Mouse (Mus musculus): ENCODE measurements around the gene Maco1.
"Not testable (repeated sequence)": the region's sequence is repeated elsewhere in the genome, so short reads cannot be mapped to it uniquely, and the experiment has no call there.

The Maco1 gene

DNA sequence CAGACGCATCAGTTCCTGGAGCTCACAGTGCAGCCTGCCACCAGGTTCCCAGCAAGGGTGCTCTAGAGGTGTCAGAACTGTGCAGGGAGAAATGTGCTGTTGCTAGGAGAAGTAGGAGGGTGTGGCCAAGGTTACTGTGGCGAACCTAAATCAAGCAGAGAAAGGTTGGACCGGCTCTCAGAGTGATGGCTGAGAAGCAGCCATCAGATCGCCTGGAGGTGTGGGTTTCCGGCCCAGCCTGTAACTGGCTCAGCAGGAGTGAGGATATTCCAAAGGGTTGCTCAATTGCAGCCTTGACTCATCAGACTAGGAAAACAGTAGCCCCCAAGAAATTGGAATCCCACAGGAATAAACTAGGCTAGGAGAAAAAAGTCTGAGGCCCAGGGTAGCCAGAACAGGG lies 3.4 kb upstream of the Maco1 start:
- no peak for DNase-seq

DNA sequence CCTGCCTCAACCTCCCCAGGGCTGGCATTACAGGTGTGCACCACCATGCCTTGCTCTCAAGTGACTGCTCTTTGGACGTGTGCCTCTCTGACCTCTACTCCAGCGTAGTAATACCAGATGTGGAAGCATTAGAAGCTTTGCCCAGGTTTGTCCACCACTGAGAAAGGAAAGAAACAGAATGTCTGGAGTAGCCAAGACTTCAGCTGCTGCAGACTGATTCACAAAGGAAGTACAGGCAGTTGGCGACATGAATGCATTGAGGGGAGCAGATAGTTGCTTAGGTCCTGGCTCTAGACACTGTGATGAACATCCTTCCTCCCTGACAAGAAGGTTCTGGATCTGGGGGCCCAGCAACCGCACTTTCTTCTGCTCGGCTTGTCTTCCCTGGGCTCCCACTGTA lies 2.9 kb upstream of the Maco1 start:
- no peak for DNase-seq

DNA sequence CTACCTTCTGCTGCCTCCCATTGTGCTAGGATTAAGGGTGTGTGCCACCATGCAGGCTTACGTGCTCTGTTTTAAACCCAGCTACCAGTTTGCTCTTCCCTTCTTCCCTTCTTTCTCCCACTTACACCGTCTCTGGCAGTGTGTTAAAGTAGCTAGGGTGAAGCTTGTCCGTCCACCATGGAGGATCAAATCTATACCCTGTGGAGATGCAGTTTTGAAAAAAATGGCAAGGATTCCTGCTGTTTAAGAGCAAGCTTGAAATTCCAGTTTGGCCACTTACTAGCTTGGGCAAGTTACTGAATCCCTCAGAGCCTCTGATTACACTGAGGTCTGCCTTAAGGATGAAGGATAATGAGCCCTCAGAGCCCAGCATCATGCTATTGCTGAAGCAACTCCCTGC lies 2.2 kb upstream of the Maco1 start:
- no peak for DNase-seq

DNA sequence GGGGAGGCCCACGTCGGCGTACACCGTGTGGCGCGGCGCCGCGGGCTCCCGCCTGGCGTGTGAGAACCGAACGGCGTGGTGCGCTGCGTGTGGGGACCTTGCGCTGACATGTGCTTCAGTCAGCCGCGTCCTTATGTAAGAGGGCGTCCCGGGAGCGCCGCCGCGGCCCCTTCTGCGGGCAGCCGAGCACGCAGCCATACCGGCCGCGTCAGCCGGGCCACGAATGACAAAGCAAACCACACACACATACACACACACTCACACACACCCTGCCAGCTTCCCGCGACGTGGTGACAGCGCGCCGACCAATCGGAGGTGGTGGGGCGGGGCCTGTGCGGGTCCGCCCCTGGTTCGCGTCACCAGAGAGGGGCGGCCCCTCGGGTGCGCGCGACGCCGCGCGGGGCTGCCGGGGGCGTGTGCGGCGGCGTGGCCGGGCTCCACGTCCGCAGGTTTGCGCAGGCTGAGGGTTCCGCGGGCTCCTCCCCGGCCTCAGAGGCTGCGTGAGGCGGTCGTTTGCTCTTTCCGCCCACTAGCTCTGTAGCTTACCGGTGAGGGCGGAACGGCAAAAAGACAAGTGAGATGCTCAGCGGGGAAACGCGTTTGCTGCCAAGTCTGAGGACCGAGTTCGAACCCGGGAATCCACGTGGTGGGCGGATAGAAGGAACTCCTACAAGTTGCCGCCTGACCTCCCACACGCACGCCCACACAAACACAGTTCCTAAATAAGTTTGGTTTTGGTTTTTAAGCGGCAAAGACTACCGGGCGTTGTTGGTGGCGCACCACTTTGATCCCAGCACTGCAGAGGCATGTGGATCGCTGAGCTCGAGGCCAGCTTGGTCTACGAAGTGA lies 716 bp upstream of the Maco1 start:
- peak; percentile 96 for DNase-seq

DNA sequence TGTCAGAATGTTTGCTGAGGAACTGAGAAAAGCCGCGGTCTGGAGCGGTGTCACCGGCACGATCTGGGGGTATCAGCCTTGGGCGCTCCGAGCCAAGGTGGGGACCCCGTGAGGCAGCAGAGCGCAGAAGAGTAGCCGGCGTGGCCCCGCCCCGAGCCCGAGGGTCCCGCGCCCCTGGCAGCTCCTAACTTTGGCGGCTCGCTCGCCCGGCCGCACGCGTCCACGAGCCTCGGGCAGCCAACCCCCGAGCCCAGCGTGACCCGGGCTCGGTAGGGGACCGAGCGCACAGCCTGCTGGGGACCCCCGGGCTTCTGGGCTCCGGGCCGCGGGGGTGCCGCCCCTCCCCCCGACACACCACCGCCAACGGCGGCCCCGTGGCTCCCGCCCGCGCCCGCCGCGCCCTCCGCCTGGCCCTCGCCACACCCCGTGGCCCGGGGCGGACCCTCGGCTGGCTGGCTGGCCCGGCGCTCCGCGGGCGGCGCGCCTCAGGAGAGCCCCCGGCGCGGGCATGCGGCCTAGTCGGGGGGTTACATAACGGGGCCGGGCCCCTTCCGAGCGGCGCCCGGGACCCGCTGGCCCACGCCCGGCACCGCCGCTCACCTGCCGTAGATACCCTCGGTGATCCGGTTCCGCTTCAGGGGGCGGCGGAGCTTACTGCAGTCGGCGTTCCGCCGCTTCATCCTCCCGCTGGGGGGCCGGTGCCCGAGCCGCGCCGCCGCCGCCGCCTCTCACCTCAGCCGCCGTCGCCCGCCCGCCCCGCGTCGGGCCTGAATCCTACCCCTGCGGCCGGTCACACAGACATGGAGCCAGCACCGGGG lies 498 bp downstream of the Maco1 start:
- peak; percentile 83 for DNase-seq

DNA sequence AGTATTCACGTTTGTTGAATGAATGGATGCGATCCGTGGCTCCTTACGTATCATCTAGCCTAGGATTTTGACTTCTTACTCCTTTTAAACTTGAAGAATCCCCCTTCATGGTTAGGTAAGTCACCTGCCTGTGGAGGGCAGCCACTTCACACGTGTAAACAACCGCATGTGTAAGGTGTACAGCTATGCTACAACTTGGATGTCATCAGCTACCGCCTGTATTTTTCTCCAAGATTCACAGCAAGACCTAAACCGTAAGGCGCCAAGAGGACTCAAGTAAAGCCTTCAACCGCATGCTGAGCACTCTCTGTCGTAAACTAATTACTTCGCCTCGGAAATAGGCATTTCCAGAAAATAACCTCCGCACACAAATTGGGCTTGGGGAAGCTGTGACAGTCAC lies 1.3 kb downstream of the Maco1 start:
- no peak for DNase-seq

DNA sequence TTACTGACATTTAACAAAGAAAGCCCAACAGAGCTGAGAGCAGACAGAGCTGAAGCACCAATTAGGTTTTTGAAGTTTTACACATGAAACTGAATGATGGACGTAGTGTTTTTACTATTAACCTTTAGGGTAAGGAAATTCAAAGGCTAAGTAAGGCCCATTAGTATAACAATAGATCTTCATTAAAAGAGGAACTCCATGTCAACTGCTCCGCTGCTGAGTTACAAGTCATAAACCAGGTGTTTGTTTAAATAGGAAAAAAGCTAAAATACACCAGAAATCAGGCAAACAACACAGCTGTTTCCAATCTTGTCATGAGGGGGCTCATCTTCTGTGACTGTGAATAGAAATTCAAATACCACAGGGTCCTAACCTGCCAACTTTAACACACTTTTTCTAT lies 1.9 kb downstream of the Maco1 start:
- no peak for DNase-seq

DNA sequence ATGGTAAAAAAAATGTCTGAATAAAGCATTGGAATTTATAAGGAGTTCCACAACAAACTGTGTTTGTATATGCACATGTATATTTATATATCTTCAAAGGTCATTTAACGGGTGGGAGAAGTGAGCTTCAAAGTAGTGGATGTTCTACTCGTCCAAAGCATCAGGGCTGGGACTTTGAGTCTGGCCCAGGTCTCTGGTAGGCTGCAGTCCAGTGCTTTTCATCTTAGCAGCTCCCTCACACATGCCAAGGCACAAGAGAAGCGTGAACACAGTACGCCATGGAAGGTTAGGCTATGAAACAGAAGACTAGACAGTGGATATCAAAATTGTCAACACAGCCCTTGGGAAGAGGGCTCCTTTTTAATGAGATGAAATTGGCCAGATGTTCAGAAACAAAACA lies 2.6 kb downstream of the Maco1 start:
- no peak for DNase-seq

DNA sequence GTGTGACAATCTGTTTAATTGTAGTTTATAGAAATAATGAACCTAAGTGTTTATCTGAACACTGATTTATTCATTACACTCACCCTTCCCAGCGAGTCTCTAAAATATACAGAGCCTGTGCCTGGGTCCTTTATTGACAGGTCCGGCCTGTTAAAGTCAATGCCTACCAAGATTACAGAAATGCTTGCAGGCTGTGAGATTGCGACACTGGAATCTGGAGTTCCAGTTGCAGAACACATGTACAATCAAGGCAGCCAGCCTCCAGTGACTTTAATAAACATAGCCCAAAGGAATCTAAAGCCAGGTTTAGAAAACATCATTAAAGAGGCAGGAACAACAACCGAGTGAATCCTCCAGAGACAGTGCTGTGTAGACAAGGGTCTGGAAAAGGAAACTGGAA lies 5.6 kb downstream of the Maco1 start:
- DNase-seq: no peak

DNA sequence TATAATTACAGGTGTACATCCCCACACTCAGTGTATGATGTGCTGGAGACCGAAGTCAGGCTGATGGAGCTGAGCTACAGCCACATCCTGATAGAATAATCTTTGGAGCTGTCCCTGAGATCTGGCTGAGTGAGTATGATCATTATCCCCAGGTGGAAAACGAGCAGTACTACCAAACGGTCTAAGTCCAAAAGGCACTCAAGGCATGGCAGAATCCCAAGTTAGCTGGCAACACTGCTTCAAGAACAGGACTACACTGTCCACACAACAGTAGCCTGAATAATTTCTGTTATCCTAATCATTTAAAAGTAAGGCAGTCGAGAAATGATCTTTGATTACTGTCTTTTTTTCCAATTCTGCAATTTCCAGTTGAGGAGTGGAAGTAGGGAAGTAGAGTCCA lies 9.6 kb downstream of the Maco1 start:
- no peak for DNase-seq

DNA sequence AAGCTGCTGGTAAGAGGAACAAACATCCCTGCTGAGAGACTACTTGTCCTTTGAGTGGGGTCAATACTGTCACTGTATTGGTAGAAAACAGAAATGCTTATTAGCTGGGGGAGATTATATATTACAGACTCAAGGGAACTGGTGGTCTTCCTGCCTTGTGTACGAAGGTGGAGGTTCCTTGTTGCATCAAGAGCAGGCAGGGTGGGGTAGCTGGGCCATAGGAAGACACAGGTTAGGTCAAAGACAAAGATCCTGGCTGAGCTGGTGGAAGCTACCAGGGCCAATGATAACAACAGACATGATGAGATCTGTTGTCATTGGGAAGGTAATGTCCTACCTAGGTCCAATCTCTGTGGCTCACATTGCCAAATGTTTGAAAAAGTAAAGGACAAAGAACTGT lies 12.9 kb downstream of the Maco1 start:
- no peak for DNase-seq

DNA sequence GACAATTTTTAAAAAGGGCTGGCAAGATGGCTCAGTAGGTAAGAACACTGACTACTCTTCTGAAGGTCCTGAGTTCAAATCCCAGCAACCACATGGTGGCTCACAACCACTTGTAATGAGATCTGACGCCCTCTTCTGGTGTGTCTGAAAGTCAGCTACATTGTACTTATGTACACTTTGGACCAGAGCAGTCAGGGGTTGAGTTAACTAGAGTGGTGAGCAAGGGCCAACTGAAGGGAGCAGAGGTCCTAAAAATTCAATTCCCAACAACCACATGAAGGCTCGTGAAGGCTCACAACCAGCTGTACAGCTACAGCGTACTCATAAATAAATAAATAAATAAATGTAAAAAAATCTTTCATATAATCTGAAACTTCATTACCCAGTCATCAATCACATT lies 14.4 kb downstream of the Maco1 start:
- DNase-seq: not testable (repeated sequence)

DNA sequence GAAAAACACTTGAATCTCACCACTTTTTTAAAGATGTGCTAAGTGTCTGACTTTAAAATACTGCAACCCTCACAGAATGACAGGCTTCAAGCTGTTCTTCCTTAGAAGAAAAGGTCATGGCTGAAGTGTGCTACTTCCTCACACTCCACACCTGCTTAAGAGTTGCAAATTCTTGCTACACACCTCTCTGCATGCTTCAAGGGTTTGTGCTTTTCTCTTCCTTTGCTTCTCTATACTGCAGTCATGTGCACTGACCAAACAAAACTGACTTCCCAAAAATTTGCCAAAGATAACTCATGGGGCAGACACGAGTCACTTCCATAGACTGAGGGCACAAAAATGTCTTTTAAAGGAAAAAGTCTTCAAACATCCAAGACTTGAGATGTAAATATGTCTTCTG lies 14.9 kb downstream of the Maco1 start:
- no peak for DNase-seq

DNA sequence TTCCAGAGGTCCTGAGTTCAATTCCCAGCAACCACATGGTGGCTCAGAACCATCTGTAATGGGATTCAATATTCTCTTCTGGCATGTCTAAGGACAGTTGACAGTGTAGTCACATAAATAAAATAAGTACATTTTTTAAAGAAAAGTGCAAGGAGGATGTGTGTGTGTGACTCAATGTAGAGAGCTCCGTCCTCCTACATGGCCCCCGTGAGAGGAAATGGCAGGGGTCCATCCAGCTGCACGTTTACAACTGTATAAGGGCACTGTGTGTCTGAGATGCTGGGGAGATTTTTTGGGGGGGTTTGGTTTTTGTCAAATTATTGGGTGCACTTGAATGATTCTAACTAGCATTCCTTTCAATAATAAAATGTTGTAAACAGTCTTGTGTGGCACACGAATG lies 17.7 kb downstream of the Maco1 start:
- no peak for DNase-seq

DNA sequence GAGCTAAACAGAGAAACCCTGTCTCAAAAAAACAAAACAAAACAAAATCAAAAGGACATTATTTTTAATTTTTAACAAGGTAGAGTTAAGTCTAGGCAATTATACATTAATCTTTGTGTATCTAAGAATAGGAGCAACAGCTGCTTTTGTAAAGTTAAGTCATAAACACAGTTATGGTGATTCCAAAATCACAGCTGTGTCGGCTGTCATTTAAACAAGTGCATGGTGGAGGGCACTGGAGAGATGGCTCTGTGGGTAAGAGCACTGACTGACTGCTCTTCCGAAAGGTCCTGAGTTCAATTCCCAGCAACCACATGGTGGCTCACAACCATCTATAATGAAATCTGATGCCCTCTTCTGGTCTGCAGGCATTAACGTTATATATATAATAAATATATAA lies 21.2 kb downstream of the Maco1 start:
- DNase-seq: no peak

DNA sequence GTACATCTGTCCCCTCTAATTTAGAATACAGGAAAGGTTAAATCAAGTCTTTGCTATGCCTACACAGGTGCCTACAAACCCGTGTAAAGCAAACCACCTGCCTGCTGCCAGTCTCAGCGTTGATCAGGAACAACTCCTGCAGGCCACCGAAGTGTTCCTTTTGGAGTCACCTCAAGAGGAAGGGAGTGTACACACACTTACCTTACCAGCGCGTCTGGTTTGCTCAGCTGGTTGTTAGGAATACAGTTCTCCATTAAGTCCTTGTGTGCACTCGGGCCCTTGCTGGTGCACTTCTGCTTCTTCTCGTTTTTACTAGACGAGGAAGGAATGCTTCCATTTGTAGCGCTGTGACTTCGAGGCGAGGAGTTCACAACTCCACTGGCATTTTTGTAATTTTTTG lies 25.3 kb downstream of the Maco1 start:
- DNase-seq: no peak

DNA sequence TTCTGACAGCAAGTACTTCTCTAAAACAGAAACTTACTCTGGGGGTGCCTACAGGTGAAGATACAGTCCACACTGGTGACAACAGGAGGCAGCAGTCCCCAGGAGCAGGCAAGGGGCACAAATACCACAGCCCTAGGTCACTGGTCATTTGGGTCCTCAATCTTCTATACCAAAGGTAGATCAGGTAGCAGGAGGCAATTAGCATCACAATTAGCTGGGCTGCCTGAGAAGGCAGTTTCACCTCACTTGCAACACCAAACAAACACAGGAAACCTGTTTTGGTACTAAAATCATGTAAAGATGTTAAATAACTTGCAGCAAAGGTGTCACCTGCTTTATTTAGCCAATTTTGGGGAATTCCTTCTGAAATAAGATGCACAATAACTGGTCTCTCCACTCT lies 26.8 kb downstream of the Maco1 start:
- DNase-seq: no peak

DNA sequence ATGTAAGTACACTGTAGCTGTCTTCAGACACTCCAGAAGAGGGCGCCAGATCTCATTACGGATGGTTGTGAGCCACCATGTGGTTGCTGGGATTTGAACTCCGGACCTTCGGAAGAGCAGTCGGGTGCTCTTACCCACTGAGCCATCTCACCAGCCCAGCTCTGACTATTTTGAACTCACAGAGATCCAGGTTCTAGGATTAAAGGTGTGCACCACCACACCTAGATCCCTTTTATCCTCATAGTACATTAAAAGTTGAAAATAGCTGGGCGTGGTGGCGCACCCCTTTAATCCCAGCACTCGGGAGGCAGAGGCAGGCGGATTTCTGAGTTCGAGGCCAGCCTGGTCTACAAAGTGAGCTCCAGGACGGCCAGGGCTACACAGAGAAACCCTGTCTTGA lies 27.3 kb downstream of the Maco1 start:
- not testable (repeated sequence) for DNase-seq

DNA sequence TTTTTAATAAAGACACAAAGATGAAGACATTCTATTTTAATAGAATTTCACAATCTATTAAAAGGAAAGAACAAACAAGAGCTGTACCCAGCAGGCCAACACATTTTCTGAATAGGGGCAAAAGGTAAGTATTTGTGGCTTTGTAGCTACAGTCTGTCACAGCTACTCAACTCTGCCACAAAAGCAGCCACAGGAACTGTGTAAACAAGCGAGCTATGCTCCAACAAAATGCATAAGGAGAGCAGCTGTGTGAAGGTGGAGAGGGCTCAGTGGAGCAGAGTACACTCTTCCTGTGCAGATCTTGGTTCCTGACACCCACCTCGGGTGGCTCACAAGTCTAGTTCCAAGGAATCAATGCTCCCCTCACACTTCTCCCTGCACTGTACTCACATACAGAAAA lies 29.6 kb downstream of the Maco1 start:
- no peak for DNase-seq

DNA sequence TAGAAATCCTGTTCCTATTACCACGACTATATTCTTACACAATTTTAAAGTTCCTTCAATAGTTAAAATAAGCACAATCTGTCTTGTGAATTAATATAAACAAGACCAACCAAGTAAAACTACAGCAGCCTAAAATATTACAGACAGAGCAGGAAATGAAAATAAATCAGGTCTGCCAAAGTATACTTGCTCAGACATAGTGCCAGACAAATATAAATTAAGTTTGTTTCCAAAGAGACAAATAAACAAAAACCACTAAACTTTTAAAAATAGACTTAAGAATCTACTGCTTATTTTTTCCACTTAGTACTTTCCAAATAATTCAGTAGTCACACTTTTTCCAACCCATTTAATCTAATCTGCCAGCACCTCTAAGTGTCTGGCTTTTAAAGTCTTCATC lies 32.1 kb downstream of the Maco1 start:
- no peak for DNase-seq

DNA sequence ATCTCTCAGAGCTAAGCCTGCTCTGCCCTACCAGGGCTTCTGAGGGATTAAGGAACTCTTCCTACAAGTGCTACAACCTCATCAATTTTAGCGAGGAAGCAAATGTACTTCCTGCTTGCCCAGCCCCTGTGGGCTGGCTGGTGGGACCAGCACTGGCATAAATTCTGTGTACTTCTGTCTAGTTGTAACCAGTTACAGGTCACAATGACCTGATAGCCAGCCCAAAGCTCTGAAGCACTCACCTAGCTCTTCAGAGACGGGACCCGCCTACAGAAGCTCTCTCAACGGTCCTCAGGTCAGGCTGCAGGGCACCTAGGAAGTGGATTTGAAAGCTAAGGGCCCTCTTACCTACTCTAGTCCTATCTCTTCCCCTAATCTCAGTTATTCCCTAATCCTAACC lies 35.4 kb downstream of the Maco1 start:
- DNase-seq: no peak

DNA sequence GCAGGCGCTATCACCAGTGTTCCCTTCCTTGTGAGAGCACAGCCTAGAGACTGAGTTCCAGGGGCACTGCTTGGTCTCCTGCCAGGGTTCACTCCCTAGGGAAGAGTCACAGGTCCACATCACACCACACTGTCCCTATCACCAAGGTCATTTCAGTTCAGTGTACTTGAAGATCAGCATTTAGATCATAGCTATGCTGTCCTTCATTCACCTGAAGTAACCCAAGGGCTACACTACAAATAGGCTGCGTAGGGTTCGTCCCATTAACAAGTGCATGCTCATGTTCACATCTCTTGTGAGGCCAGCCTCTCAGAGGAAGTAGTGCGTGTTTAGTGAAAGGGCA lies 38.9 kb downstream of the Maco1 start:
- DNase-seq: no peak

DNA sequence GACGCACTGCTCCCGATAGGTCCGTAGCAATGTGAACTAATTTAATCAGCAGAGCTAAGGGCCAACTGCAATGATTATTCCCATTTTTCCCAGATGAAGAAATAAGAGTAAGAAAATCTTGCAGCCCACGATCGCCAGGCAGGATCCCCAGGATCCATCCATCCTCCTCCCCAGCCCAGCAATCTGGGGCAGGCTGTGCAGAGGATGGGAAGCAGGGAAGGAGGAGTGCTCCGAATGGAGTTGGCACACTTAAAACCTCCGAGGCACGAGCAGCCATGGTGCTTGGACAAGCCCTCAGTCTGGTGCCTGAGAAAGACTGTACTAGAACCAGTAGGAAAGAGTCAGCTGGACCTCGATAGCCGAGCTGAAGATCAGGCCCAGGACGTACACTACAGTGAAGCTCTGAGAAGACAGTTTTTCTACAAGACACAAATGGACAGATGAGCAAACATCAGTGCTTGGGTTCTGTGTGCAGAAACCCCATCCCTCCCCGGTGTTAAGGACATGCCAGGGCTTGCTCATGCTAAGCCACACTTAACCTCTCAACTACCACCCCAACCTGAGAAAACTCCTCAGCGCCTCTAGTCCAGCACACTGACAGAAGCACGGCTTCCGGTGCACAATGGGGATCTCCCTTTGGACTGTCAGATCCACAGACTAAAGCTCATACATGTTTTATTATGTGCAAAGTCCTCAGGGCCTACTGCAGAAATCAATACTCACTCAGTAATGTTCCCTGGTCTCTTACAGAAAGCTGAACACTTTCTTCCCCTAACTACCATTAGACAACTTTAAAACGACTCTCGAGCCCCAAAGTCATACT lies 39.5 kb downstream of the Maco1 start:
- DNase-seq: no peak

DNA sequence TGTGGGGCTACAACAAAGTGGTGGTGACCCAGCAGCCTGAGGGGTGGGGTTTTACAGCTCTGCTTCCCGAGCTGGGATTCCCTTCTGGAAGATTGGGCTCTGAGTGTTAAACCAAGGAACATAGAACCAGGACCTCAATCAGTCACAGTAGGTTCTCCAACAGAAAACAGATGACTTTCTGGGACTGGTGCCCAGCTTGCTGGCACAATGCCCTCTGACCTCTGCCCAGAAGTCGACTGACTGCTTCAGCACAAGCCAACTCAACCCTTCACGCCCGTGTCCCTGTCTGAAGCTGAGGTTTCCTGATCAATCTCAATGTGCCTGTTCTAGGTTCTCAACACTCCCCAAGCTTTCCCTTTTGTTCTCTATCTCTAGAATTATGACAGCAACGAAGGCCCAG lies 48.4 kb downstream of the Maco1 start:
- DNase-seq: no peak
